Mouse (Mus musculus) thymus, postnatal 36 days (tissue): ENCODE results near the gene BC030867.
"Not testable (repeated sequence)": the region's sequence is repeated elsewhere in the genome, so short reads cannot be mapped to it uniquely, and the experiment has no call there.

Source experiments
- DNase-seq, 2 experiments: peaks; one replicate each; pipeline ENCODE4 v3.0.0; 2022; ENCODE audit warnings: mixed read lengths in 2 of 2

BC030867 gene

DNA sequence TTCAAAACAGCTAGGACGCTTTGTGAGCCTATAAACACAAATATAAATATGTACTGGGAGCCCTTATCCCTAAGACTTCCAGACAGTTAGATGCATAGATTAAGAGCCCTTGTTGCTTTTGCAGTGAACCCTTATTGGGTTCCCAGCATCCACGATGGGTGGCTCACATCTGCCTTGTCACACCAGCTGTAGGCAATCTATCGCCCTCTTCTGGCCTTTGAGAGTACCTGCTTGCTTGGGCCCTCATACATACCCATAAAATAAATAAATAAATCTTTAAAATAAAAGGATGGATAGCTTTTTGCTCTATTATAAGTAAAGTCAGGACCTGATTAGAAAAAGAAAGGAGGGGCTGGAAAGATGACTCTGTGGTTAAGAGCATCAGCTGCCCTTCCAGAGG lies 9.8 kb downstream of the BC030867 start:
- no peak for DNase-seq

DNA sequence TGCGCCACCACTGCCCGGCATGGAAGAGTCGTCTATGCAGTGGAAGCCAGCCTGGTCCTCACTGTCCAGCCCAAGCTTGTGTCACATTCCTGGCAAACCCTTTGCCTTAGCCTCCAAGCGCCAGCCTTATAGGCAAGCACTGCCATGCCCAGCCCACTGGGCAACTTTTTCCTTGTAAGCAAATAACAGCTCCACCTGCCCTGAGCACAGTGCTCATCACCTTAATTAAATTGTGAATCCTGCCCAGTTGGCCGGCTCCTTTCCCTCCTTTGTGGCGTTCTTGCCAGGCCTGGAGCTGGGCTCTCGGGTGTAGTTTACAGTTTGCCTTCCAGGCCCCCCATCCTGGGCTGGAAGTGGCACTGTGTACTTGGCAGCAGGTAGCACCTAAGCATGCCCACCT lies 14.5 kb downstream of the BC030867 start:
- DNase-seq = no peak

DNA sequence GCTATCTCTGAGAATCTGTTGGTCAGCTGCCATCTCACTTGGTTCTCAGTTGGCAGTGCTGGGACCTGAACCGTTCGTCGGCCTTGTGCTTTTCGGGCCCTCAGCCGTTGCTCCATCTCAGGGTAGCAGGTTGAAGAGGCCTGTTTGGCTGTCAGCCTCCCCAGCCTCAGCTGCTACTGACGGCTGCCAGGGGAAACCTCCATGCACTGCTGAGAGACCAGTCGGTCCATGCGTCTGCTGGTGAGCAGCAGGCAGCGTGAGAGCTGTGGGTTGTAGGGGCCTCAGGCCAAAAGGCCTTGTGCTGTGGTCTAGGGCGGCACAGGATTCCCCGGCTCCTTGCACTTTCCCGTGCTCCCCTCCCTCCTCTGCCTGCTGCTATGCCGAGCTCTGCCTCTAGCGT lies 17.1 kb downstream of the BC030867 start:
- no peak for DNase-seq

DNA sequence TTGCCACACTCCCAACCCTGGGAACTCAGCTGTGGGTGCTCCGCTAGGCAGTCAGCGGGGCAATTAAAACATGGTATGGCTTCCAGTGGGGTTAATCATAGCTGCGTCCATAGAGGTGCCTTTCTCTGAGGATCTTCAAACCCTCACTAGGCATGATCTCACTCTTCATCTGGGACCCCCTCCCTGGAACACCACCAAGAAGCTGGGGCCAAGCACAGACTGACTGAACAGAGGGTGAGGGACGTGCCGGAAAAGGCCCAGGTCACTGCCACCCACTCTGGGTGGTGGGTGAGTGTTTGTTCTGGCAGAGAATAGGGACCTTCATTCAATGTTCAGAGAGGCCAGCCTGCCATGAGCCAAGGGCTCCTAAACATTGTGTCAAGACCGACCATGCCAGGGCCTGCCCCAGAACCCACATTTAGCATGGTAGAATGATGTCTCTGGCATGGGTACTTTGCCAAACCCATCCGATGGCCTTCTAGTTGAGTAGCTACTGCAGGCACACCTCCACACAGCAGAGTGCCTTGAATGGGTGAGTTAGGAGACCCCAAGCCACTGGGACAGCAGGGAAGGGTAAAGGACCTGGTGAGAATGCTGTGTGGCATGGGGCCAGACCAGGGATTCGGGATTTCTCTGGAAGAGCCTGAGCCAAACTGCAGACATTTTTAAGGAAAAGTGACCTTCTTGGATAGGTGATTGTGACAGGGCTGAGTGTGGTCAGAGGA lies 18.1 kb downstream of the BC030867 start:
- no peak for DNase-seq

DNA sequence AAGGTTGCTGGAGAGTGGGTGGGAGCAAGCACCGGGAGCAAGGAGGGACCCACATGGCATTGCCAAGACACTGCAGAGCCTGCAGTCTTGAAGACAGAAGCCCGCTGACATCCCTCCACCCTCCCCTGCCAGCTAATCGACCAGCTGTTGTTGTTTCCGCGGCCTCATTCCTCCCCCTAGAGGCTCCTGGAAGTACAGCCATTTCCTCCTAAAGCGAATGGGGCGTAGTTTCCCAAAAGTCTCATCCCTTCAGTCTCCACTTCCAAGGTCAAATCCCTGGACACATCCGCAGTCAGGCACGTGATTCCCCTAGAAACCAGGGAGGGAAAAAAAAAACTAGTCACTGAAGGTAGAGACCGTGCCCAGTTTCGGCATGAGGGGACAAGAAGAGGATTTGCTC lies 18.8 kb downstream of the BC030867 start:
- DNase-seq = peak; percentile 52 to 57

DNA sequence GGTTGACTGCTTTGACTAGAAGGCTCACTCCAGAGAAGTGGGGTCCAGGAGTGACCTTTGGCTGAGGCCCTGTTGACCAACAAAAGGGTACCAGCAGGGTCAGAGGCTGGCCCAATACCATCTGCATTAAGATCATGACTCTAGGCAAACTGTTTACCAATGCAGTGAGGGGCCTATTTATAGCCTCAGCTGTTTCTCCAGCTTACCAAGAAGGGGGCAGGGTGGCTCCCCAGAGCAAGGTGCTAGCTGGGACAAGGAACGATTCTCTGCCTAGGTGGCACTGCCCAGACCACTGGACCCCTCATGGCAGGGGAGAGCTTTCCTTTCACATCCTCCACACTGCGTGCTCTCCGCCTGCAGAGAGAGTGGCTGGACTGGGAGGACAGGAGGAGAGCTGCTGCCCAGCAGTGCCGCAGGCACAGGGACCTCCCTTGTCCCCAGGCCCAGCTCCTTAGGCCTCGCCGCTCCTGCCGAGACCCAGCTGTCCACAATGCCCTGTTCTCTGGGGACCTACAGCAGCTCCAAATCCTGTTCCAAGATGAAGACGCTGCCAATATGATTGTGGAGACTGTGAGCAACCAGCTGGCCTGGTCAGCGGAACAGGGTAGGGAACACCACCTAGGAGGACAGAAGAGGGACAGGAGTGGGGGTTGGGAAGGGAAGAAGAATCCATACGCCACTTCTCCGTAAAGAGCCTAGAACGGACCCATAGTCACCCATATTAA lies 20.0 kb downstream of the BC030867 start, which contains the start of gene Asb16:
TSS of gene Asb16 (plus strand) at position 224 of the 725 bp plus-strand sequence.
- no peak for DNase-seq

DNA sequence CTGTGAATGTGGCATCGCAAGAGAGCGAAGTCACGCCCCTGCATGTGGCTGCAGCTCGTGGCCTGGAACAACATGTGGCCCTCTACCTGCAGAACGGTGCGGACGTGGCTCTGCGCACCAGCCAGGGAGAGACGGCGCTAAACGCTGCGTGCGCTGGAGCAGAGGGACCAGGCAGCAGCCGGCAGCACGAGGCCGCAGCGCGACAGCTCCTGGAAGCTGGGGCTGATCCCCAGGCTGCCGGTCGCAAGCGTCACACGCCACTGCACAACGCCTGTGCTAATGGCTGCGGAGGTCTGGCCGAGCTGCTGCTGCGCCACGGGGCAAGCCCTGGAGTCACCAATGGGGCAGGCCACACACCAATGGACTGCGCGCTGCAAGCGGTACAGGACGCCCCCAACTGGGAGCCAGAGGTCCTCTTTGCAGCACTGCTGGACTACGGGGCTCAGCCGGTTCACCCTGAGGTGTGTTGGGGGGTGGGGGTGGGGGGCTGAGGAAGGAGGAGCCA lies 27.8 kb downstream of the BC030867 start:
- DNase-seq = peak in 1 of 2 experiments; percentile 10

DNA sequence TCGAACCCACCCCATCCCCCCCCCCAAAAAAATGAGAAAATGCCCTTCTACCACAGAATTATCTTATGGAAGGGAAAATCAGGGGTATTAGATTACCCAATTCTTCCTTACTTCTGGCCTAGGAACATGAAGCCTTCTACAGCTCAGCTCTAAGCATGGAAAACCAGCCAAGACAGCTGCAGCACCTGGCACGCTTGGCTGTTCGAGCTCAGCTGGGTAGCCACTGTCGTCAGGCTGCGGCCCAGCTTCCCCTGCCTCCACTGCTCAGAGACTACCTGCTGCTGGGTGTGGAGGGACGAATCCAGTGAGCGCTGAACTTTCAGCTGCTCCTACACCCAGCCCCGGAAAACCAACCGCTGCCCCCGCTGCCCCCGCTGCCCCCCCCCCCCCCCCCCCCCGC lies 29.1 kb downstream of the BC030867 start:
- no peak for DNase-seq

DNA sequence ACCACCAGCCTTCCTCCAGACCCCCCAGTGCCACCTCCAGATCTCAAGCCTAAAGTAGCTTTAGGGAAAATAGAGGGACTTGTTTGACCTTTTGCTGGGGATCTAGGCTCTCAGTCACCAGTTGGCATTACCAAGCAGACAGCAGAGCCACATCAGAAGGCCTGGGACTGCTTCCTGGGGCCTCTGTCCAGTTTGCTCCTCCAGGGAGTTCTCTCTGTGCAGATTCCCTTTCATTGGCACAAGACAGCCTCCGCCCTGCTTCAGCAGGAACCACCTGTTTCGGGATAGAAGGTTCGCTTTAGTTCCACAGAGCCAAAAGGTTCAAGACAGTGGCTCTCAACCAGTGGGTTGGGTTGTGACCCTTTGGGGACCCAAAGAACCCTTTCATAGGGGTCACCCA lies 30.9 kb downstream of the BC030867 start:
- no peak for DNase-seq

DNA sequence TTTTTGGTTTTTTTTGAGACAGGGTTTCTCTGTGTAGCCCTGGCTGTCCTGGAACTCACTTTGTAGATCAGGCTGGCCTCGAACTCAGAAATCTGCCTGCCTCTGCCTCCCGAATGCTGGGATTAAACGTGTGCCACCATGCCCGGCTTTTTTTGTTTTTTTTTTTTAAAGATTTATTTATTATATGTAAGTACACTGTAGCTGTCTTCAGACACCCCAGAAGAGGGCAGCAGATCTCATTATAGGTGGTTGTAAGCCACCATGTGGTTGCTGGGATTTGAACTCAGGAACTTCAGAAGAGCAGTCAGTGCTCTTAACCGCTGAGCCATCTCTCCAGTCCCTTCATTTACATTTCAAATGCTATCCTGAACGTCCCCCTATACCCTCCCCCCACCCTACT lies 31.6 kb downstream of the BC030867 start:
- DNase-seq = not testable (repeated sequence)

DNA sequence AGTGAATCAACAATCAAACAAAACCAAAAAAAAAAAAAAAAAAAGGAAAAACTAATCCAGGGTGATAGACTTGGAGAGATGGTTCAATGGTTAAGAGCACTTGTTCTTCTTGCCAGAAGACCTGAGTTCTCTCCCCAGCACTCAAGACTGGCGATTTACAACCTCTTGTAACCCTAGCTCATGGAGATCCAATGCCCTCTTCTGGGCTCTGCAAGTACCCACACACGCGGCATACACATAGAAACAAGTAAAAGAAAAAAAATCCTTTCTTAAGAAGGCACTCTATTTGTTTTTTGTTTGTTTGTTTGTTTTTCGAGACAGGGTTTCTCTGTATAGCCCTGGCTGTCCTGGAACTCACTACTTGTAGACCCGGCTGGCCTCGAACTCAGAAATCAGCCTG lies 35.2 kb downstream of the BC030867 start:
- no peak for DNase-seq

DNA sequence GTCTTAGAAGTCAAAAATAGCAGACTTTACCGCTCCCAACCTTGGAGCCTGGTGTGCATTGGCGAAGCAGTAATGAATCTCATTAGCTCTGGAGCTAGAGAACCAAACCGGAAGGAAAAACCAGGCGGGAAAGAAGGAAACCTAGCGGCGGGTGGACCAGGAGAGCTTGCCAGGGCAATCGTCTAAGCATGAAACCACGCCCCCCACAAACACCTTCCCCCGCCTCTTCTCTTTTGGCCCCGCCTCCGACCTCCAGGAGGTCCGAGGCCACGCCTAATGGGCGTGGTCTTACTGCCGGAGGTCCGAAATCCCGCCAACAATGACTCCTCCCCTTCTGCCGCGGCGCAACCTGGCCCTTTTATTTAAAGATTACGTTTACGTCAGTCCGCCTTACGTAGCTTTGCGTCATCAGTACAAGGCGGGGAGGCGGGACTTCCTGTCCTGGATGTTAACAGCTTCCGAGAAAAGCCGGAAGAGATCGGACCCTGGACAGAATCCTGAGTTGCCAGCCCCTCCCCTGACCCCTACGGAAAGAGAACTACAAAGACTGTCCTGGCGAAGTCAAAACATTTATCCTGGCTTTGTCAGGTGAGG lies 35.9 kb downstream of the BC030867 start, which contains the start of gene Tmub2:
TSS of gene Tmub2 (plus strand) at position 431 of the 594 bp plus-strand sequence.
- peak; percentile 93 to 96 for DNase-seq

DNA sequence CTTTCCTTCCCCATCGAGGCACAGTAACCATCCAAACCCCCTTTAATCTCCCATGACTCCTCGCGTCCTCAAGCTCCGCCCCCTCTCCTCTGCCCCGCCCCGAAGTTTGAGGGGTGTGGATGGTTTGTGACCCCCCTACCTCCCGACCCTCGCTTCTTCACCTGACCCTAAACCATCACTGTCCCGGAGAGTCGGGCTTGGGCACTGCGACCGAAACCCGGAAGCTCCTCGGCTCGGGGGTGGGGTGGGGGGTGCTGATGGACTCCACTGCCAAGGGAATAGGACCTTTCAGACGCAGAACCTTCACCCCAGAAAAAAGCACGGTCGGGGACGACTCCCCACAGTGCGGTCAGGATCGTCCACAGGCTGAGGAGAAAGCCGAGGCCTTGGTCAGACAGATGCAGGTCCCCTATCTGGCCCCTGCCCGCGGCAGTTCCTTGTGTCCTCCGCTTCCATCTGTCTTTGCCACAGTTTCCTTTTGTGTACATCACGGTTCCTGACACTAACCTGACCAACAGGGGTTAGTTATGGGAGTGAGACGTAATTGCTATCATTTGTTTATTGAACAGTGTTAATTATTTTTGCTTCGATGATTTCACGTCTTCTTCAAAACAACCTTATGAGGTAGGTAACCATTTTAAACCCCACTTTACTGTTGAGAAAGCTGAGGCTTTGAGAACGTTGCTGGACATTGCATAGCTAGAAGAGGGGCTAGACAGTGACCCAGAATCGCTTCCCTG lies 36.6 kb downstream of the BC030867 start:
- peak in 1 of 2 experiments; percentile 81 for DNase-seq

DNA sequence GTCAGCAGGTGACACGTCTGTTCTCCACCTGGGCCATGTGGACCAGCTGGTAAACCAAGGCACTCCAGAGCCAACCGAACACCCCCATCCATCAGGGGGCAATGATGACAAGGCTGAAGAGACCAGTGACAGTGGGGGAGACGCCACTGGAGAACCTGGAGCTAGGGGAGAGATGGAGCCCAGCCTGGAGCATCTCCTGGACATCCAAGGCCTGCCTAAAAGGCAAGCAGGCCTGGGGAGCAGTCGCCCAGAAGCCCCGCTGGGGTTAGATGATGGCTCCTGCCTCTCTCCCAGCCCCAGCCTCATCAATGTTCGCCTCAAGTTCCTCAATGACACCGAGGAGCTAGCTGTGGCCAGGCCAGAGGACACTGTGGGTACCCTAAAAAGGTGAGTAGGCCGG lies 38.8 kb downstream of the BC030867 start:
- DNase-seq = peak in 1 of 2 experiments; percentile 11

DNA sequence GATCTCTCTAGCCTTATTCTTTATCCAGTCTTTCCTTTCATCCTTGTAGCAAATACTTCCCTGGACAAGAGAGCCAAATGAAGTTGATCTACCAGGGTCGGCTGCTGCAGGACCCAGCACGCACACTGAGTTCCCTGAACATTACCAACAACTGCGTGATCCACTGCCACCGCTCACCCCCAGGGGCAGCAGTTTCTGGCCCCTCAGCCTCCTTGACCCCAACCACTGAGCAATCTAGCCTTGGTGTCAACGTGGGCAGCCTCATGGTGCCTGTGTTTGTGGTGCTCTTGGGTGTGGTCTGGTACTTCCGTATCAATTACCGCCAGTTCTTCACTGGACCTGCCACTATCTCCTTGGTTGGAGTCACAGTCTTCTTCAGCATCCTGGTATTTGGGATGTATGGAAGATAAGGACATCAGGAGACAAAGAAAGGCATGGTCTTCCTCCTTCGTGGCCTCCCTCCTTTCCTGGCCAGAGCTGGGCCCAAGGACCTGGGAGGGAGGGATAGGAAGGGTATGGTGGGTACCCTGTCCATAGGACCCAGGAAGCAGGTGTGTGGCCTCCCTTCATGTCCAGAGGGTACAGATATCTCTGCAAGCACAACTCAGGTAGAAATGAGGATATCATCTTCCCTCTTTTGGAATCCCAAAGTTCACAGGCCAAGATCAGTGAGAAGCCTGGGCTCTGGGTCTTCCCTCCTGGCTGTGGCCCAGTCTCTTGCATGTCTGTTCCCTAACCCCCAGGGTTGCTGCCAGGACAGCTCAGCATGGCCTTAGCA lies 39.5 kb downstream of the BC030867 start:
- DNase-seq = no peak

DNA sequence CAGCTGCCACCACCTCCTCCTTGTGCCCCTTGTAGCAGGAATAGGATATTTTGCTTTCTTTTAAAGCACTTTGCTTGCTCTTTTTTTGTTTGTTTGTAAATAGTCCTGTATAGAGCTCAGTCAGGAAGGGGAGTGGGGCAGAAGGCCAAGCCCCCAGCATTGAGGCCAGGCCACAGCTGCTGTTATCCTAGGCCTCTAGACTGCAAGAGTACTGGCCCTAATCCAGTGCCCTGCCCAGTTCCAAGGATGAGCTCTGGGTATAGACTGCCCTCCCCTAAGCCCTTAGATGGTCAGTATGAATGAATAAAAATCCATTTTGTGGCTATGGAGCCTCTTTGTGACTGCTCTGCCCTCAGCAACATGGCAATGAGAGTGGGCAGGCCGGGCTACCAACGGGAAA lies 40.2 kb downstream of the BC030867 start:
- DNase-seq = no peak

DNA sequence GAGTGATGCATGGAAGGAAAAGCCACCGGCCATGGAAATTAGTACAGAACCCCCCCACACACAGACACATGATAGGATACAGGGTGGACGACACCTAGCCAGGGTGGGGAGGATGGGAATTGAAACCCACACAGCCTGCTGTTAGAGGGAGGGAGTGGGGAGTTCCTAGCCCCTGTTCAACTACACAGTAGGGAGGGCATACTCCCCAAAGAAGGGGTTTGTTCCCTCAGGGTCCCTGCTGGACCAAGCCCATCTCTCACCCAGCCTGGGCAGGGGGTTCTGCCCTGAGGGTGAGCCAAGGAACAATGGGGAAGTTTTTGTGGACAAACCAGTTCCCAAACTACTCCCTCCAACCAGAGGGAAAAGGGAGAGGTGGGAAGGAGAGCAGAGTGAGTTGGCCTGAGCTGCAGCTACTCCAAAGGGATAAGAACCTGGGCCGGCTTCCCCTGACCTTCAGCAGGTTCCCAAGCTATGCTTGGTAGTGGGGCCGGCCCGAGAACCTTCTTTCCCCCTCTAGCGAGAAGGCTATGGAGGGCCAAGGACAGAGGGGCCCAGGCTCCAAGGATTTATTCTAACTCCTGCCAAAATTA lies 40.9 kb downstream of the BC030867 start:
- DNase-seq = no peak

DNA sequence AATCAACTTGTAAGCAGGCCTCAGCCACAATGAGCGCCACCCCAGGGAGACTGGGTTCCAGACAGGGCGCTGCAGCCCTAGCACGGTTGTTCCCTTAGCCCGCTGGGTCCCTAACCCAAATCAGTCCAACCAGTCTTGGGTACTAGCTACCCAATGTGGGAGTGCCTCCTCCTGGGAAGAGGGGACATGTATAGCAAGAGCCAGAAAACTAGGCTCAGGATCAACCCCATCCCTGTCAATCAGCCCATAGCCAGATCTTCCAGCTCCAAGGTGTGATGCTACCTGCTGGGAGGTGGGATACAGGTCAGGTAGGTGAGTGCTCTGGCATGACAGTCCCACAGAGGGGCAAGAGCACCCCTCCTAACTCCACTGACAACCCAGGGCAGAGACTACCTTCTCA lies 41.5 kb downstream of the BC030867 start:
- DNase-seq = no peak

DNA sequence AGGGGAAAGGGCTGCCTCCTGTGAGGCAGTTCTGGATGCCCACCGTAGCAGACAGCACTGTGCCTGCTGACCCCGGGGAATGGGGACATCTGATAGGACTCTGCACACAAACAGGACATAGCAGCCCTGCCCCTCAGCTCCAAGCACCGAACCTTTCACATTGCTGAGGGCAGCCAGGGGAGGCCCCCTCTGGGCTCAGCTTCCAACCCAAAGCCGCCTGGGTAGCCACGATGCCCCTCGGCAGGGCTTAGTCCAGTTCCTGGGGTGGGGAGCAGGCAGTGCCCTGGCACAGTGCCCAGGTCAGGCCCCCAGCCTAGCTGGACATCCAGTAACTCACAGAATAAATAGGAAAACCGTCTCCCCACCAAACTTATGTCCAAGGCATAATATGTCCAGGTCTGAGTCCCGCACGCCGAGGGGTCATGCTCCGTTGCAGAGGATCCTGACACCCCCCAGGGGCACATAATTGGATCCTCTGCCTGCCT lies 42.4 kb downstream of the BC030867 start:
- no peak for DNase-seq

DNA sequence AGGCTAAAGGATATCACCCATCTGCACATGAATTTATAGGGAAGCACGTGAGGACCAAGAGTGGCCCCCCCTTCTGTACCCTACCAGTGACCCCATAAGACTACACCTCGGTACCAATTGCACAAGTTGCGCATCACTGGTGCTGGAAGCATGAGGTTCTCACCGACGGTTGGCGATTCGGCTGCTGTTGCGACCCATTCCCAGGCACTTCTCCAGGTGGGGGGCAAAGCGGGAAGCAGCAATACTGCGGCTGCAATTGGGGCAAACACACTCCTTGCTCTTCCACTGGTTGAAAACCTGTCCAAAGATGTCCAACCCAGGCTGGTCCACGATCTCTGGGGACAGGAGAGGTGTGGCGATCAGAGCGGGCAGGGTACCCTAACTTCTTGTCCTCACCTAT lies 45.3 kb downstream of the BC030867 start:
- DNase-seq = no peak

DNA sequence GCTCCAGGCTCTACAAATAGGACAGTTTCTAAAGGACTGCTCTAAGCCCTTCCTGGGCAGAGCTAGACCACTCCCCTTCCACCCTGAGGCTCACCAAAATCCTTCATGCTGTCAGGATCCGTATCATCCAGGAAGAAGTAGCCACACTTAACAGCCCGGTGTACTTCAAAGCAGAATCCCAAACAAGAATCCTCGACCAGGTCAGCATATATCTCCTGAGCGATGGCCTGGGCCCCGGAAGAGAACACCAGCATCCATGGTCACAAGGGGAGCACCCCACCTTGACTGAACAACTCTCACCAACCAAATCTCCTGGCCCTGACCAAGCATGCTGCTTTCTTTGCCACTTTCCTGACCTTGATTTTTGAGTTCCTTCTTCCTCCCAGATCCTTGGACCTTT lies 45.7 kb downstream of the BC030867 start:
- DNase-seq = no peak
